Mouse (Mus musculus) heart, embryonic 11.5 days (tissue): ENCODE results near the gene Gtse1. TPM values are rescaled to one million over a fixed set of nuclear protein-coding genes. Genes with fewer than 3 reads are reported as not detected.
A peak's percentile ranks its signal among the peaks of the same experiment; 100 is the strongest.
"Not testable (repeated sequence)": the region's sequence is repeated elsewhere in the genome, so short reads cannot be mapped to it uniquely, and the experiment has no call there.

Source experiments
- ATAC-seq: fragments of 200-750 bp; cut with Nextera tagmentation; replicated peaks from 2 replicates; pipeline ENCODE4 v1.8.0; 2017; ENCODE audit warnings: moderate library complexity; ENCODE audit not compliant: insufficient number of reproducible peaks, low FRiP score, low TSS enrichment
- H3K27ac ChIP-seq: fragments of 300-500 bp; sonication (generic); 2 replicates; pipeline ENCODE4 v1.5.1; 2014; ENCODE audit warnings: mild to moderate bottlenecking, low read depth, low read length
- H3K27me3 ChIP-seq: fragments of 300-500 bp; sonication (generic); 2 replicates; pipeline ENCODE4 v1.6.1; 2014; ENCODE audit warnings: mild to moderate bottlenecking, low read length, mixed read lengths; ENCODE audit not compliant: control insufficient read depth, insufficient read depth
- H3K36me3 ChIP-seq: fragments of 300-500 bp; sonication (generic); 2 replicates; pipeline ENCODE4 v1.6.1; 2014; ENCODE audit warnings: mild to moderate bottlenecking, low read length, moderate library complexity, mixed read lengths; ENCODE audit not compliant: control insufficient read depth, insufficient read depth
- H3K4me1 ChIP-seq: fragments of 300-500 bp; sonication (generic); 2 replicates; pipeline ENCODE4 v1.6.1; 2014; ENCODE audit warnings: low read length; ENCODE audit not compliant: control insufficient read depth, insufficient read depth
- H3K4me2 ChIP-seq: fragments of 300-500 bp; sonication (generic); 2 replicates; pipeline ENCODE4 v1.6.1; 2014; ENCODE audit warnings: mild to moderate bottlenecking, moderate library complexity
- H3K4me3 ChIP-seq: fragments of 300-500 bp; sonication (generic); 2 replicates; pipeline ENCODE4 v1.5.1; 2014; ENCODE audit warnings: low read depth, low read length
- H3K9ac ChIP-seq: fragments of 300-500 bp; sonication (generic); 2 replicates; pipeline ENCODE4 v1.6.1; 2014; ENCODE audit warnings: mild to moderate bottlenecking, low read depth, low read length, moderate library complexity
- H3K9me3 ChIP-seq: fragments of 300-500 bp; sonication (generic); replicated peaks from 2 replicates; pipeline ENCODE4 v1.6.1; 2016; ENCODE audit warnings: low read length; ENCODE audit not compliant: control insufficient read depth
- WGBS: fragments of 180-500 bp; shearing (Covaris S2); extraction: QIAGEN DNeasy Blood & Tissue Kit; methylation state at CpG from one replicate; pipeline ENCODE4 v1.1.7; 2014; ENCODE audit not compliant: insufficient replicate concordance; 5-methylcytosine and 5-hydroxymethylcytosine counted together
- polyA plus RNA-seq: library from polyadenylated mRNA; unstranded; fragments of >200 nt; fragmentation: Nextera tagmentation; extraction: Ambion mirVana; gene quantifications from 2 replicates; pipeline ENCODE4 v1.2.1, GENCODE M21; 2014

Gtse1 gene
- polyA plus RNA-seq, 1 experiment from 2014 or later, result 24.4 TPM

DNA sequence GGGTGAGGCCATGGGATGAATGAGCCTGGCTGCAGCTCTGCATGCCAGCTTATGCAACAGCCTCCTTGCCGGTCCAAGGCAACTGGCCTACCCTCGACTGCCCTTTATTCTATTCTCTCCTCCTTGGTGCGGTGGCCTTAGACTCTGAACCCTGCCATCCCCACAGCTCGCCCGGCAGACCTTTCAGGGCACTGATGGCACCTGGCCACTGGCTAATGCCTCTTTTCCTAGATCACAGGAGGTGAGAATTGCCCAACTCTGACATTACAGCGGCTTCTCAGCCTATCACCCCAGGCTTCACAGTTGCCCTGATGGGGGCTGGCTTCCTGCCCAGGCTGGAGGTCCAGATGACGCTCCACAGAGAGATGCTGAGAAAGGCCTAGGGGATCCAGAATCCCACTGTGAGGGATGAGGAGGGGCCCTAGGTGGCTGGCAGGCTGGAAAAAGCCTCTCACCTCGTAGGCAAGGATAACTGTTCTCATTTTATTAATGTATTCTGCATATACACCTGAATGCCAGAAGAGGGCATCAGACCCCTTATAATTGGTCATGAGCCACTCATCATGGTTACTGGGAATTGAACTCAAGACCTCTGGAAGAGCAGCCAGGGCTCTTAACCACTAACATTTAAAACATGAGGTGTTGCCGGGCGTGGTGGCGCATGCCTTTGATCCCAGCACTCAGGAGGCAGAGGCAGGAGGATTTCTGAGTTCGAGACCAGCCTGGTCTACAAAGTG lies 7.7 kb upstream of the Gtse1 start:
- Histone ChIP-seq H3K27me3 (peaks cover 2% of the 10 kb centered on the region; the same call in 1 of the 2 replicates), H3K9ac (no peak overlapping the region), H3K9me3 (no peaks in the 10 kb centered on the region), H3K27ac (no peak overlapping the region), H3K4me3 (no peak overlapping the region), H3K4me2 (no peak overlapping the region), H3K36me3 (no peaks in the 10 kb centered on the region), H3K4me1 (no peaks in the 10 kb centered on the region)
- no peak for ATAC-seq
- 72% methylated on average over 12 of the region's 12 CpGs for WGBS

DNA sequence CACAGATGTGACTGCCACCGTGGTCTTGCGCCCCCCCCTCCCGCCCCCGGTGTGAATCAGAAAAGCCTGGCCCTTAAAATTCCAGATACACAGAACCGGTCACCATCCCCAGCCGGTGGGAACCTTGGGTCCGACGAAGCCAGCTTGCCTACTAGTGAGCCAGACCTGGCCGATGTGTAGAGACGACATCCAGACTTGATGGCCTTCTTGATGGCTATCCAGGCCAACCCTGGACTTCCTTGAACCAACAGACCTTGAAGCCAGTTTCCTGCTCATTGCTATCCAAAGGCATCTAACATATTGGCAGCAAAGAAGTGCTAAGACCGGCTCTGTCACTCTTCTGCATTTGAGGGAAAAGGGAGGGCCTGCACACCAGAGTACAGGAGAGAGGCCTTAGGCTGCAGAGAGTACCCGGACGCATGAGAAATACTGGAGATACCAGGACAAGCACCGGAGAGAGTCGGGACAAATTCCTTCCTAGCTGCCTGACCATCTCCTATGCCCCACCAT lies 510 bp upstream of the Gtse1 start:
- ATAC-seq, result peak; percentile 6; the same call in 1 of the 2 replicates
- peak overlapping the region; percentile 51; the same call in 1 of the 2 replicates for H3K27ac ChIP-seq

DNA sequence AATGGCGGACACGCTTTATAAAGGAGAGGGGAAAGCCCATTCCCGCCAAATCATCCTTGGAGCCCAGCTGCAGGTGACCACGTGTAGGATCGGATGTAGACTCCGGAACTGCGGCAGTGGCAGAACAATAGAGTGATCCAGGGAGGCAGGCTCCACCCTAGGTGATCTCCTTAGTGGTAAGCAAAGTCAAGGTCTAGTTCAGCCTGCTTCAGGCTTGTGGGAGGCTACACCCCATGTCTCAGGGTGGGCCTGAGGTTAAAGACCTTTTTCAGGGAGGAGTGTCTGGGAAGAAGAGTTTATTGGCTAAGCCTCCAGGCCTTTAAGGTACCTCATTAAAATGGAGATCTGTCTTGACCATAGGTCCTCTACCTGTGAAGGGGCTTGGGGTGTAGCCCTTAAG lies 6.4 kb downstream of the Gtse1 start:
- not testable (repeated sequence) for H3K27me3 ChIP-seq, H3K9me3 ChIP-seq, H3K4me1 ChIP-seq, H3K4me3 ChIP-seq, ATAC-seq, H3K27ac ChIP-seq, H3K9ac ChIP-seq, H3K4me2 ChIP-seq
- 92% methylated on average over 7 of the region's 7 CpGs for WGBS
- H3K36me3 ChIP-seq, result peaks cover 42% of the 10 kb centered on the region

More for the DNA sequence above, 510 bp upstream of the Gtse1 start:
- H3K27me3 ChIP-seq, result no peaks in the 10 kb centered on the region
- peaks cover 9% of the 10 kb centered on the region for H3K4me1 ChIP-seq
- H3K9ac ChIP-seq, result peak overlapping the region; percentile 83
- H3K4me2 ChIP-seq, result peak overlapping the region; percentile 90
- 12% methylated on average over 15 of the region's 15 CpGs for WGBS
- peaks cover 13% of the 10 kb centered on the region; the same call in 1 of the 2 replicates for H3K36me3 ChIP-seq
- H3K4me3 ChIP-seq, result peak overlapping the region; percentile 77
- H3K9me3 ChIP-seq, result no peaks in the 10 kb centered on the region

DNA sequence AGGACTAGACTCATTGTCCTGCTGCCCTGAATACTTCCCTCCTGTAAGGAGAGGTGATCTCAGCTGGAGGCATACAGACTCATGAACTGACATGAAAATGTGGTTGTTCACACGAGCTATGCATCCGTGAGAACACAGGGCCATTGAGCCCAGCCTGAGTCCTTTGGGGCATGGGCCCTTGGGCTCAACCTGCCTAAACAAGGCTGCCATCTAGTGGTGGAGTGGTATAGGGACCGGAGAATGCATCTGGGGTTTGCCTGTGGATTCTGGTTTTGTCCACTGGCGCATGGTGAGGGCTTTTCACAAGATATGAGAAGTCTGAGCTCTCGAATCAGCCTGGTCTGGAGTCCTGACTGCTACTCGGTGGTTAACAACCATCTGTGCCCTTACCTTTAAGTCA lies 8.2 kb downstream of the Gtse1 start:
- Histone ChIP-seq H3K4me2 (no peak overlapping the region), H3K4me3 (no peak overlapping the region), H3K27ac (no peak overlapping the region), H3K27me3 (no peaks in the 10 kb centered on the region), H3K4me1 (no peaks in the 10 kb centered on the region), H3K36me3 (peaks cover 43% of the 10 kb centered on the region), H3K9ac (no peak overlapping the region), H3K9me3 (no peaks in the 10 kb centered on the region)
- no peak for ATAC-seq
- WGBS, result 55% methylated on average over 6 of the region's 6 CpGs

DNA sequence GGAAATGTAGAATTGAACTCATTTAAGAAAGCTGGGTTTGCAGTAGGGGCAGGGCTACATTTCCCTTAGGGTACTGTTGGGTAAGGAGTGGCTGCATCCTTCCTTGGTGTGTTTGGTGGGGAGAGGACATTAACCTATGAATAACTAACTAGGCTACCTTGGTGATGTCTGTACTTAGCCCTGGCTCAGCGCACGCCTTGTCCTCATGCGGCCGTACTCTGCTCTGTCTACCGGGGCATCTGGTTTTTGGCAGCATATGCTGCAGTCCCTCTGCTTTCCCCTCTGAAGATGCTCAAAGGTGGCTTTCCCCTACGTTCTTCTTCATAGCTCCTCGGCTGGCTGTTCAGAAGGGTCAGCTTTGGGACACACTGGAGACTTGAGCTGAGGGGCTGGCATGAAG lies 17.8 kb downstream of the Gtse1 start:
- no peak for ATAC-seq
- 92% methylated on average over 7 of the region's 7 CpGs for WGBS
- Histone ChIP-seq H3K4me1 (peaks cover 11% of the 10 kb centered on the region), H3K9me3 (no peaks in the 10 kb centered on the region), H3K27ac (no peak overlapping the region), H3K27me3 (no peaks in the 10 kb centered on the region), H3K4me2 (no peak overlapping the region), H3K36me3 (peaks cover 24% of the 10 kb centered on the region), H3K9ac (no peak overlapping the region), H3K4me3 (no peak overlapping the region)

DNA sequence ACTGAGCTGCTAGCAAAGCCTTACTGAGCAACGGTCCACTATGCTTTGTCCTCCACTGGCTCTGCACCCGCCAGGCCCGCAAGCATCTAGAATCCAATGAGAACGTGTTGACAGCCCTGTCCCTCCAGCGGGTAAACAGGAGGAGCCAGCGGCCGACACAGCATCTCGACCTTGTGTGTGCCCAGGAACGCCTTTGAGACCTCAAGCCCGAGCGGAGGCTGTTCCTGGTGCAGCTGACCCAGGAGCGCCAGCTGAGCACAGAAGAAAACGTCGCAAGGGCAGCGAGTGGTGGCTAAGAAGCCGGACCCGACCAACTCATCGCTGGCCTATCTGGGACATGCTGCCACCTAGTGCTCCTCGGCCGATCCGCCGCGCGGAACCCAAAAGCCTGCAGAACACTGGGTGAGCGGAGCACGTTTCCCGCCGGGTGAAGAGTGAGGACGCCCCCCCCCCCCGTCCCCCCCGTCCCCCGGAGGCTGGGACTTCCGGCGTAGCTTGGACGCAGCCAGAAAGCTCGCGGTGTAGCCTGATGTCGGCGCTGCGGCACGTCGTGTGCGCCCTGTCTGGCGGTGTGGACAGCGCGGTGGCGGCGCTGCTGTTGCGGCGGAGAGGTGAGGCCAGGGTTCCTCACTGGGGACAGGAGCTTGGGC lies 19.4 kb downstream of the Gtse1 start, which contains the start of gene Trmu:
Trmu (plus strand) TSS at position 465 of the 650 bp plus-strand sequence.
- ATAC-seq, result peak; percentile 91
- Histone ChIP-seq H3K9ac (peak within 1 kb of the TSS; percentile 85), H3K9me3 (no peaks in the 10 kb centered on the region), H3K4me1 (peaks cover 11% of the 10 kb centered on the region), H3K4me2 (peak within 1 kb of the TSS; percentile 95), H3K4me3 (peak within 1 kb of the TSS; percentile 70), H3K27me3 (no peaks in the 10 kb centered on the region), H3K36me3 (peaks cover 22% of the 10 kb centered on the region), H3K27ac (peak within 1 kb of the TSS; percentile 85)
- WGBS, result under 1% methylated on average over 49 of the region's 50 CpGs

DNA sequence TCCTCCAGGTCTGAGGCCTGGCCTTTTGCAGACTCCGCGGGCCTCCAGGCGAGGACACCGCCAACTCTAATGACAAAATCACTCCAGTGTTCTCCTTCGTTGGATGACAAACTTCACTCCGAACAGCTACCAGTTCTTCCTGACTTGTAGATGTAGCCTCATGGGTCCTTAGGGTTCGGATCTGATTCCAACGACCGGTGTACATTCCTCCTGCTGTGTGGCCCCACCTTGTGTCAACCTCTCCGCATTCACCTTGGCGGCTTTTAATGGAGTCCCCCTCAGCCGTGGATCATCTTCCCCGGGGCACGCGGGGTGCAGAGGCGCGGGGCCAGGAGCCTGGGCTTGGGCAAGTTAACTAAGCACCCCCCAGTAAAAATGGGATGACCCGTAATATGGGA lies 20.0 kb downstream of the Gtse1 start:
- H3K9me3 ChIP-seq, result no peaks in the 10 kb centered on the region
- WGBS, result 1% methylated on average over 18 of the region's 18 CpGs
- H3K9ac ChIP-seq, result peak overlapping the region; percentile 85
- H3K4me2 ChIP-seq, result peak overlapping the region; percentile 95
- peak; percentile 37 for ATAC-seq
- peak overlapping the region; percentile 70 for H3K4me3 ChIP-seq
- peak overlapping the region; percentile 85 for H3K27ac ChIP-seq
- H3K4me1 ChIP-seq, result peaks cover 11% of the 10 kb centered on the region
- H3K36me3 ChIP-seq, result peaks cover 19% of the 10 kb centered on the region
- H3K27me3 ChIP-seq, result no peaks in the 10 kb centered on the region

DNA sequence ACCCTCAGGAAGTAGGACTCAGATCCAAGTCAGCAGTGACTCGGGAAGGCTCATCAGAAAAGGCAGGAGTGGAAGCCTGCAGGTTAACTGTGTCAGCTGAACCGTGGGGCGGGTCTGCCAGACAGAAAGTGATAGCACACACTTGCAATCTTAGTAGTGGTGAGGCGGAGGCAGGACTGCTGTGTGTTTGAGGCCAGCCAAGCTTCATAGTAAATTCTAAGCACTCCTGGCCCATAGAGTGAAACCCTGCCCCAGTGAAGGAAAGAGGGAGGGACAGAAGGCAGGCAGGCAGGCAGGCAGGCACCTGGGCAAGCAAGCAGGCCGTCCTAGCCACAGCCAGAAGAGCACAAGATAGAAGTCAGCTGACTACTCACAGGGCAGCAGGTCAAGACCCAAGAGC lies 26.1 kb downstream of the Gtse1 start:
- Histone ChIP-seq H3K36me3 (peaks cover 12% of the 10 kb centered on the region), H3K9me3 (no peaks in the 10 kb centered on the region), H3K4me3 (no peak overlapping the region), H3K4me2 (no peak overlapping the region), H3K27me3 (no peaks in the 10 kb centered on the region), H3K4me1 (no peaks in the 10 kb centered on the region), H3K9ac (no peak overlapping the region), H3K27ac (no peak overlapping the region)
- no peak for ATAC-seq
- WGBS, result 73% methylated on average over 5 of the region's 5 CpGs
